Mouse (Mus musculus) induced T-regulatory cell, adult 2 months (primary cell): ENCODE data around the gene Fam3b.

Experiments
- DNase-seq: peaks from one replicate; pipeline ENCODE4 v3.0.0-alpha.2; 2012; ENCODE audit warnings: low read depth

Fam3b gene

DNA sequence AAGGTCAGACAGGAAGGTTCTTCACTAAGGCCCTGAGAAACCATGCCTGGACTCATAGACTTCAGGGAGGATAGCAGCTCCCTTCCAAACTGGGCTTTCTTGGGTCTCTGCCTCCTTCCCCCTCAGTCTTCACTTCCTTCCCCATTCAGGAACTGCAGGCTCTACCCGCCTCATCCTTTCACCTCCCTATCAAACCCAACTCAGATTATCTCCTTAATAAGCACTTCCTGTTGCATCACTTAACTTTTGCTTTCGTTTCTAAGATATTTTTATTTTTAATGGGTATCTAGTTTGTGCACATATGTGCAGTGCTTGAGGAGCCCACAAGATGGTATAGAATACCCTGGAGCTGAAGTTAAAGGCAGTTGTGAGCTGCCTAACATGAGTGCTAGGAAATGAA lies 36.0 kb downstream of the Fam3b start:
- DNase-seq = peak; percentile 56

DNA sequence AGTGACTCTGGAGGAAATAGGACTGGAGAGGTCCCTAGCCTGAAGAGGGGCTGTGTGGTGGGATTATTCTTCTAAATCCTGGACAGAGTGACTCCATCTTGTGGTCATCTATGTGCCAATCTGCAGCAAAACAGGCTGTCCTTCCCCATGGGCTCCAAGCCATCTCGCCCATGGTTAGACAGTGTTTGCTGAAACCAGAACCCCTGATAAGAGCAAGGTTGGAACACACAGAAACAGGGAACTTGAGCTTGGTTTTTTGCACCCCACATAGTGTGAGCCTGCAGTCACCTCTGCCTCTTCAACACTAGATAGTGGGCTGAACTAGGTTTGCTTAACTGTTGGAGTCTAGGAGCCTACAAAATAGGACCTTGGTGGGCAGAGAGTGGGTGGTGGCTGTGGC lies 38.1 kb downstream of the Fam3b start:
- DNase-seq = no peak

DNA sequence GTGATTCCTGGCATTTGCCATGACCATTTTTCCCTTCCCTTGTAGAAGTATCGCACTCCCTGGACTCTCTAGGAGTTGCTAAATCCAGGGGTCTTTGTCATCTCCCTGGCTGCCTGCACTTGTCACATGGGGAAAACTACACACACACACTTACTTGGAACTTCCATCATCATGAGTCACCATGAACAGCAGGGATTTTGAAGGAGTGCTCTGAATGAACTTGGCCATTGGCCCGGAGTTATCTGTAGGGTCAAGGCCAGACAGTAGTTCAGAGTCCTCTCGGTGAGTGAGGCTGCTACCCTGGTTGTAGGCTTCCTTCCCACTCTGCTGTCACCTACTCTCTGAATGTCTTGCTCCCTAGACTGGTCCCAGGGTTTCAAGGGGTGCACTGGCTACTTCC lies 39.0 kb downstream of the Fam3b start:
- DNase-seq = no peak

DNA sequence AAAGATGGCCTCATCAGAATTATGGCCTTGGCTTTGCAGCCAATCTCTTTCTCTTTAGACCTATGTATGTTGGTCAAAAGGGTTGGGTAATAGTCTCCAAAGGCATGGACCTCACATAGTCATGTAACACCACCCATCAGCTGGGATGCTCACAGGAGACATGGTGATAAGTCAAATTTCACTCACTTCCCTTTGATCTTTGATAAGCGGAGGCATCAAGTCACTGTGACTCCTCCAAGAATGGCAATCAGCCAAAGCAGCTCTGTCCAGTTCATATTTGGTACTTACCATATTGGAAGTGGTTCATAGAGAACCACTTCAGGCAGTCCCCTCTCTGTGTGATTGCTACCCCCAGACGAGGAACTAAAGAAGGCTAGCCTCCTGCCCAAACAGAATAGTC lies 39.9 kb downstream of the Fam3b start:
- no peak for DNase-seq

DNA sequence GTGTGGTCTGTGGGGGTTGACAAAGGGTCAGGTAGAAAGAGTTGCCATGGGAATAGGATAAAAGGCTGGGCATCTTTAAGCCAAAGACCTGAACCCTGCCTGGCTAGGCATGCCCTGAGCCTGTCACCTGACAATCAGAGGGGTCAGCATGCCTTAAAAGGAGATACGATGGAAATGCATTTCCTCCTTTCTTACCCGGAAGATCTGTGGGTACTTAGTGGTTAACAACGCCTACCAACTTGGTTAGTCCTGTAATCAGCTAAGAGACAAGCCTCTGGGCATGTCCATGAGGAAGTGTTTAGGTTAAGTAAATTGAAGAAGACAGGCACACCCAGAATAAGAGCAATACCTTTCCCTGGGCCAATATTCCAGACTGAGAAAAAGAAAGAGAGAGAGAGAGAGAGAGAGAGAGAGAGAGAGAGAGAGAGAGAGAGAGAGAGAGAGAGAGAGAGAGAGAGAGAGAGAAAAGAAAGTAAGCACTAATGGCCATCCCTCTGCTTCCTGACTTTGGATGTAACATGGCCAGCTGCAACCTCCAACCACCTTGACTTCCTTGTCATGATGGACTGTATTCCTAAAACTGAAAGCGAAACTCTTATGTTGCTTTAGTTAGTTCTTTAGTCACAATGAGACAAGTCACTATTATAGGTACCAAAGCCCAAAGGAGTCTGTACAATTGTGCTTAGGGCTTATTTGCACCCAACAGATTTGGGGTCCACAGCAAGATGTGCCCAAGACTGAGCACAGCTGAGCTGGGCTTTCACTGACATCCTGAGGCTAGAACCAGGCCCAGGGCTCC lies 46.4 kb downstream of the Fam3b start:
- peak; percentile 63 for DNase-seq

DNA sequence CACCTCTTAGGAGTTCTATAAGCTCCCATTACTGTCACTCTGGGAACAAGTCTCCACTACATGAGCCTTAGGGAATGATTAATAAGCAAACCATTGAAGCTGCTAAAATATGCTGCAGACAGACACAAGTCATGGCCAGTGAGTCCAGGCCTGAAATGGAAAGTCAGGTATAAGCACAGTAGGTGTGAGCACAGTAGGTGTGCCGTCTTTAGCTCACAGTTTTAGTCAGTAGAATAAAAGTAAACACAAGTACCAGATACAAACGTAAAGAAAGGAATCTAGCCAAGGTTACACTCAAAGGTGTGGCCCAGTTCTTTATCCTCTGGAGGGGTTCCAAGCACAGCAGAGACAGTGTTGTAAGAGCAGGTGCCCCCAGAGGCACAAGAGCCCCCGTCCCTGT lies 47.1 kb downstream of the Fam3b start:
- no peak for DNase-seq

DNA sequence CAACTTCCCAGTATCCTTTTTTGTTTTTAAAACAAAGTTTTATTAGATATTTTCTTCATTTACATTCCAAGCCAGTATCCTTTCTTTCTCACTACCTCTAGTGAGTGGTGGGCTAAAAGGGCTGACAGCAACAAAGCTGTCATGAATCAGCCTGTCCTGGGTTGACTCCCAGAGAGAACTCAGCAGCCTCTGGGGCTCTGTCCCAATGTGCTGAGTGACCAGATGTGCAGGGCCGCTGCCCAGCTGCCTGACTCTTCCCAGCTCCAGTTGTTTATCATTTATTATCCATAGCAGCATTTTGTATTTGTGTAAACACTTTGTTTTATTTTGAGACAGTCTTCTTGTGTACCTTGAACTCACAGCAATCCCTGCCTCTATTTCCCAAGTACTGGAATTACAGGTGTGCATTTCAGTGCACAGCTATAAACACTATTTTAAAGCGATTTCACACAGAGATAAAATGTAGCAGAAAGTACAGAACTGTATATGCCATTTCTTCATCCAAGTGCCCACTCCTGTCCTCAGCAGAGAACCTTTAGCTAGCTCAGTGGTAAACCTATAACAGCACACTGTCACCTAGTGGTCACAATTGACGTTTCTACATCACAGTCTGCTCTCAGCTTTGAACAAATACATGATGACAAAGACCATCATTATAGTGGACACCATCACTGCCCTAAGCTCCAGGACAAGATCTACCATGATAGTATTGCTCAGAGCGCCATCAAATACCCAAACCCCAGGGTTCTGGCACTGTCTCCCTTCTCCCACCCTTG lies 48.2 kb downstream of the Fam3b start:
- peak; percentile 56 for DNase-seq

DNA sequence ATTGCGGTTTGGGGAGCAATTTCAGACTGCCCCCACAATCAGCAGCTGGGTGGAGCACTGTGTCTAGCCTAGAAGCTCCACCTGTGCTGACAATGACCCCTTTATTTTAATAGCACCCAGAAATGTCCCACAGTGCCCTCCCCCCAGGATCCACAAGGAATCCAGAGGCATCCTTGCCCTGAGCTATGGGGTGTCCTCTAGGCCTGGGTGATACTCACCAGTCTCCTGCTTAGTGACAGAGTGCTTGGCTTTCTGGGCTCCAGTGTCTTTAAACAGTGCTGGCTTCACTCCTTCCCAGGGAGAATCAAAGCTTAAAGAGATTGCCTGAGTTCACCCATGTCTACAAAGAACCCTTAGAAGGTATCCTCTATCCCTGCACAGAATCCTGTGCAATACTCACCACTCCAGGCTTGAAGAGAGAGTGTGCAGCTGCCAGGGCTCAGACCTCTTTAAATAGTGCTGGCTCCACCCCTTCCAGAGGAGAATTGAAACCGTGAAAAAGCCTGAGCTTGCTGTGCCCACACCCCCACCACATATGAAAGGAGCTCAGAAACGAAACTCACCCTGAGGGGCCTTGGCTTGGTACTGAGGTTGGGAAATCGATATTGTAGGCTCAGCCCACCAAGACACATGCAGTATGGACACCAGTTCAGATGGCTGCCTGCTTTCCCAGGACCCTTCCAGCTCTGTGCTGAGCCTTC lies 52.0 kb downstream of the Fam3b start, which contains the start of gene Mx1:
Gene Mx1 (minus strand): TSS at position 427 of the 701 bp plus-strand sequence.
- peak; percentile 74 for DNase-seq

DNA sequence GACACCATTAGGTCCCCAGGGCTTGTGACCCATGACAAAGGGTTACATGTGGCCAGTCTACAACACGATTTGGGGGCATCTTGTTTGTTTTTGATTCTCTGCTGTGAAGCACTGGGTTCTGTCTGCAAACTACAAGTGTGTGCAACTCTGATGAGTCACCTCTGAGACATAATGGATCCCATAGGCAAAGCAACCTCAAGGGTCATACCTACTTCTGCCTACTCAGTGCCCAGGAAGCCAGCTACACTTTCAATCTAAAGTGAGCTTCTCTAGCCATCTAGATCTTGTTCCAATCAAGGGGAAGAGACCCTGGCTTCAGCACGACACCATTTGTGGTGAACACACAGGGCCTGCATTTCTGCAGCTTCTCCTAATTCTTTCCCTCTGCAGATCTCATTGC lies 53.3 kb downstream of the Fam3b start:
- no peak for DNase-seq

DNA sequence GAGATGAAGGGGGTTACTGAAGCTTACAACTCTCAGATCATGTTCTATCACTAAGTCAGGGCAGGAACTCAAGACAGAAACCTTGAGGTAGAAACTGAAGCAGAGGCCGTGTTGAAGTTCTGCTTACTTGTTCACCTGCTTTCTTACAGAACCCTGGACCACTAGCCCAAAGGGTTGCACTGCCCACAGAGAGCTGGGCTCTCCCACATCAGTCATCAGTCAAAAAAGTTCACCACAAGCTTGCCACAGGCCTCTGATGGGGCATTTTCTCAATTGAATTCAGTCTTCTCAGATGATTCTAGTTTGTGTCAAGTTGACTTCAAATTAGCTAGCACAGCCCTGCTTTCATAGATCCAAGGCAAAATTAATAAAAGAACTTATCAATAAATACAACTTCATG lies 54.8 kb downstream of the Fam3b start:
- no peak for DNase-seq

DNA sequence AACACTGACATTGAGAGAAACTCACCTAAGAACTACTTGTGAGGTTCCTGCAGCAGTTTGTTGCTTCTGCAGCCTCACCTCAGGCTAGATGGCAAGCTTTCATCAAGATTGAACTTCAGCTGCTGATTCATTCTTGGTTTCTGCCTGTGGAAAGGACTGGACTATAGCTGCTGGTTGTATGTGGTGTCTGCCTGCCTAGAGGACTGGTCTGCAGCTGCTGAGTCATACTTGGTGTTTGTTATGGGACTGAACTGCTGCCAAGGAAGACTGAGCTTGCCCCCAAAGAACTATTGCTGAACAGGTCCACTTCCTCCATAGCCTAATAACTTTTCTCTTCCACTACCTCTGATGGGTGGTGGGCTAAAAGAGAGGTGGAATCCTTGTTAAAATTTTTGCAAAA lies 67.2 kb downstream of the Fam3b start:
- no peak for DNase-seq

DNA sequence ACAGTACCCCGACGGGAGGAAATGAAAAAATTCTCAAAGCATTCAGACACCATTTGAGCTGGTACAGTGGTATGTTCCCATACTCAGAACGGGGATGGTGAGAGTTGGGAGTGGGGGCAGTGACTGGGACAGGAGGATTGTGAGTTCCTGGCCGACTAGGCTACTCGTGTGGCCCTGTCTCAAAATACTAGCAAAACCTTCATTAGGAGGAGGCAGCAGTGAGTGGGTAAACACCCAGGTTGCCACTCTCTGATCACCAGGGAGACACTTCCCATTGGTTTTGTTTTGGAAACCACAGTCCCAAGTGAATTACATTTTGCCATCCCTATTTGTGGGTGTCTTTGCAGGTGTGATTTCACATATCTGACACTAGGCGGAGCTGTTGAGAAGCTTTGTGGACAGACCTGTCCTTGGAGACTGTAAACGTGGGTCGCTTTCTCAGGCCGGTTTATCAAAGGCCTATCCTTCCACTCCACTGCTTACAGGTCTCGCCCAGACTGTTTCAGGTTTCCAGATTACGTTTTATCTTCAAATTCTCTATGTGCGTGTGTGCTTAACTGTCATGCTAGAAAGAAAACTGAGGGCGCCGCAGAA lies 70.8 kb downstream of the Fam3b start:
- peak; percentile 84 for DNase-seq

DNA sequence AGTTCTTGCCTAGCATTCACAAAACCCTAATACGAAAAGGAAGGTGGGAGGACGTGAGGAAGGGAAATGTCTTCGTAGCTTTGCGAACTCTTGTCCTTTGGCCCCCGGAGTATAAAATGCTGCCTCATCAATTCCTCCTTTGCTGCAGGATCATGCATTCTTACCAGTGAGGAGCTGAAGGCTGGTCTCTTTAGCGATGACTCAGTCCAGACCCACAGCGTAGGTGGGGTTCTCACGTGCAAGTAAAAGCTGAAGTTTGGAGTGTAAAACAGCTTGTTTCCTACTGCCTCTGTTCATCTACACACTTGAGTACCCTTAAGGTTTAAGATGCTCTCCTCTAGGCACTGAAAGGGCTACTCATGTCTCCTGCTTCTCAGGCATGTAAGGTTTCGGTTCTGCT lies 72.6 kb downstream of the Fam3b start:
- DNase-seq = peak; percentile 10

DNA sequence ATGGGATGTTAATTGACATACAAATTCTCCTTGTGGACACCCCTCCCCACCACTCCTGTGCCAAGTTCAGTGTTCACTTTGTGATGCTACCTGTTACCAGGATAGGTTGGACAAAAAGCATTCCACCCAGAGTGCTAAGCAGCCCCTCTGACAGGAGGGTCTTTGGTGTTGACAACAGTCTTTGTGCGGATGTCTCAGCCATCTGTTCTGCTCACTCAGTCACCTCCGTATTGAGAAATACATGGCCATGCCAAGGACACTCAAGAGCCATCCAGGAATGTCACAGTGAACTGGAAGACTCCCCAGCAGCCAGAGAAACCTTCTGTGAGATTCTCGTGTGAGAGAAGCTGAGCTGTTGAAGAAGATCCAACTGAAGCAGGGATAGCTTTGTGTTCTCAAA lies 76.4 kb downstream of the Fam3b start:
- no peak for DNase-seq

DNA sequence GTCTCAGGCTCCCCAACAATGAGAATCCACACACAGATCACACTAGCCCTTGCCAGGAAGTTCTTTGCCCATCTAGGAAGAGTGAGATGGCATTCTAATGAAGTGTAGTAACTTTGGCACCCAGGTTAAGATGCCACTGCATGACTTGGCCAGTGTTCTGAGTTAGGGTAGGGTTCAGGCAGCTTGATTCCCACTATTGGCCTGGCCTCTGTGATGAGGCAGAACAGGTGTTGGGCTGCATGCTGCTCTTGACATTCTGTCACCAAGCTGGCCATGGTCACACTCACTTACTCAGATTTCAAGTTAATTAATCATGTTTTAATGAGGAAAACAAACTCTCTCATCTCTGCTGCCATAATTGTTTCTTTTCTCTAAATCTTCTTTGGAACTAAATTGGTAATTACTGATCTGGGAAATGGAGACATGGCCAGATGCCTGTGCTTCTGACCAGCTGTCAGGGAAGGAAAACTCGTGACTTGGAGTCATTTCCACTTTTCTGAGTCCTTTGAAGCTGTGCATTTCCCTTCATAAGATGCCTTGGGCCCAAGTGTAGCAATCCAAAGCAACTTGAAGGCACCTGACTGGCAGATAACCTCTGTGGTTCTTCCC lies 77.1 kb downstream of the Fam3b start:
- no peak for DNase-seq

DNA sequence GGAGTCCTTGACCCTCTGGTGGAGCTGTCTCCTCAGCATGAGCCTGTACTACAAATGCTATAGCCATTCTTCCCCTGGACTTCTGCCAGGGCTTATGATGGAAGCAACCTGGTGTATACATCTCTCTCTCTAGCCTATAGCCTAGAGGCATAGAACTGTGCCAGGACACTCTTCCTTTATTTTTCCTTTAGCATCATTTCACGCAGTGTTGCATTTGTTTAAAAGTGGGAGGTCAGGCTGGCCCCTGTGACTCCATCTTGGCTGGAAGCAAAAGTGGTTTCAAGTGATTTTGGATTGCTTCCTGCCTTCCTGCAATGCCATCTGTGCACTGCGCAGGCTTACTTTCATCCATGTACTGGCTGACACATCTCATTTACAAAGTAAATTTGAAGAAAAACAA lies 80.4 kb downstream of the Fam3b start:
- DNase-seq = no peak

DNA sequence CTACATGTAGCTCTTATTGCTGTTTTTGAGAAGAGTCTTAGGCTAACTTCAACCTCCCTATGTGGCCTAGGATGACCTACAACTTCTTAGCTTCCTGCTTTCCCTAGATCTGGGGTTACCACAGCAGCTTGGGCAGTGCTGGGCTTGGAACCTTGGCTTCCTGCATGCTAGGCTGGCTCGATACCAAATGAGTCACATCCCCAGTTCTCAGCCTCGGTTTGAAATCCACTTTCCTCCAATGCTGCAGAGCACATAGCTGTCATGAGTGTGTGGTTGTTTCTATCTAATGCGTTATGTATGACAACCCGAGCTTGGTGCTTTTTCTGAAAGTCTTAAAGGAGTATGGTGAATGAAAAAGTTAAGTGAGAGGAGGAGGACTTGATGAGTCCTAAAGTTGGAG lies 83.3 kb downstream of the Fam3b start:
- DNase-seq = no peak

DNA sequence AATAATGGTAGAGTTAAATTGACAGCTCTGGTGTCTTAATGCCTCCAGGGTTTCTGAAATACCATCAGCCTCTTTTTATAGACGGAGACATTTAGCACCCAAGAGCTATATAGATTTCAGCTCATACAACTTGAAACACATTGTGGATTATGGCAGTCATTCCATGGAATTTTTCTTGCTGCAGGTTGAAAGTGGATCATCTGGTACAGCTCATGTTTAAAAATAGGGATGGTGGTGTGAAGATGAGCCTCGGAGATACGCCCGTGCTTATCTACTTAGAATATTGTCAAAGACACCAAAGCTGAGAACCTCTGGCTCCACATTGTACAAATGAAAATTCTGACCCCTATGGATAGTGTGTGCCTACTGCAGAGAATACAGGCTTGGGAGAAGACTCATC lies 84.5 kb downstream of the Fam3b start:
- DNase-seq = no peak

DNA sequence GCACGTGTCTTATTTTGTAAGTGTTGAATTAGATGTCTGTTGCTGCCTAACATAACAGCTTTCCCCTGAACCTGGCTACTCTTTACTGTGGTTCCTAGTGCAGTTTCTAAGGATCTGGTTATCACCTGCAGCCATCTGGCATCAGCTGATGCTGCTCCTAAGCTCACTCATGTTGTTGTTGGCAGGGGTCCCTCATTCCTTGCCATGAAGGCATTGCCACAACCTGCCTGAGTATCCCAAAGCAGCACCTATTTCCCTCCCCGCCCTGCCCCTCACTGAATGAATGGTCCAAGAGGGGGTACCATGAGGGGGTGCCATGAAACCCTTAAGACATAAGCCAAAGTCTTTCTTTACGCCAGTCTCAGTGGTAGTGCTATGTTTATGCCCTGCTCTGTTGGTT lies 86.6 kb downstream of the Fam3b start:
- DNase-seq = no peak

DNA sequence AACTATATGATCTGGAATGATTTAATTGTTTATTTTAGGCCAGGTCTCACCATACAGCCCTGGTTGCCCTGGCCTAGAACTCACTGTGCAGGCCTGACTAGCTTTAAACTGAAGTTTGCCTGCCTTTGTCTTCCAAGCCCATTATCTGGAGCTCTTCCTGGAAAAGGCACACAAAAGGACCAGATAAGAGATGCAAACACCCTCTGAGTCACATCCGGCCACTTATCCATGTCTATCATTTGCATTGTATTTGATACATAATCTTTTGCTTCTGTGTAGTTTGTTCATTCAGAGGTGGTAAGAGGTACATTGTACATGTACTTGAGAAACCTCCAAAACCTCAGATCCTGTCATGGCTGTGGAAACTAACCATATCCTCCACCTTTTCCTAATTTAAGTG lies 91.0 kb downstream of the Fam3b start:
- no peak for DNase-seq

DNA sequence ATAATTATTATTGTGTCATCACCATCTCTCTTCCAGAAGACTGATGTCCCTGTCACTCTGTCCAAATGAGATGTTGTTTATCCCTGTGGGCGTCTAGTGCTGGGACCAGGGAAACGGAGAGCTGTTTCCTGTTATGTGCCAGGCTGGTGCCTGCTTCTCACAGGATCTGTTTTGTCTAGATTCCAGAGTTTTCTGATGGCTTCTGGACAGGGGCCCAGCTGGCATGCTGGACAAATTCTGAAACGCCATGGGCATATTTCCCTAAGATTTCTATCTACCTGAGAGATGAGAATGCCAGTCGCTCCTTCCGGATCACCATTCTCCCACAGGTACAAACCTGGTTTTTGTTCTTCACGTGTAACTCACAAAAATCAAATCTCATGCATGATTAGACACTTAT lies 92.9 kb downstream of the Fam3b start:
- no peak for DNase-seq
